Mouse (Mus musculus) kidney, adult 2 months (tissue): ENCODE measurements around the gene 4931428F04Rik.

Source experiments
- CTCF ChIP-seq: fragments of 200-500 bp; conservative IDR thresholded peaks from 2 replicates; pipeline ENCODE4 v1.5.1; 2011; ENCODE audit warnings: low read depth, mild to moderate bottlenecking, control low read depth, low read length, moderate library complexity, mixed read lengths; ENCODE audit not compliant: insufficient read depth, insufficient read length
- POLR2A ChIP-seq: fragments of 200-500 bp; IDR thresholded peaks from one replicate; pipeline ENCODE4 v1.6.1; 2011; ENCODE audit warnings: low read depth, low read length, control low read depth

DNA sequence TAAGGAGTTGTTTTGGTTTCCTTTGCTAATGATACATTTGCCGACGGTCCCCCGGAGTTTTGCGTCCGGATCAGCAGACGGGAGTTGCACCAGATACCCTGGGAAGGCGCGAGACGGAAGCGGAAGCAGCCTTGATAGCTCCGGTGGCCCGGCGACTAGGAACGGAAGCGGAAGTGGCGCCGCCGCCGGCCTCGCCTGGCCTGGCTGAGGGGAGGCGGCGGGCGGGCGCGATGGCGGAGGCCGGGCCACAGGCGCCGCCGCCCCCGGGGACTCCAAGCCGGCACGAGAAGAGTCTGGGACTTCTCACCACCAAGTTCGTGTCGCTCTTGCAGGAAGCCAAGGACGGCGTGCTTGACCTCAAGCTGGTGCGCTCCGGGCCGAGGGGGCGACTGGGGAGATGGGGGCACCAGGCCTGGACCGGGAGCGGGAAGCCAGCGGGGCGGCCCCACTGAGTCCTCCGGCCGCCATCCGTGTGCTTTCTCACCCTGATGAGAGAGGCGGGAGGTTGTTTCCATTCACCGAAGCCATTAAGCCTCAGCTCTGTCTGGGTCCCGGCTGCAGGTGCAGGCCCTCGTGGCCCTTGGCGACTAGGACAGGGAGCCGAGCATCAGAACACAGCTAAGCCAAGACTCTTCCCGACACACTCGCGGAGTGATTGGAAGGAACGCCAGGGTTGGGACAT is 8.0 kb upstream of the 4931428F04Rik start, which contains the start of gene E2f4:
- TF ChIP-seq POLR2A = no peak
- no peak for TF ChIP-seq CTCF
